Mouse (Mus musculus): Measurements from ENCODE around the gene Col25a1. TPM values are rescaled to one million over a fixed set of nuclear protein-coding genes. Genes with fewer than 3 reads are reported as not detected.

The Col25a1 gene
- polyA plus RNA-seq, 2 experiments = 0.94 to 1.1 TPM

DNA sequence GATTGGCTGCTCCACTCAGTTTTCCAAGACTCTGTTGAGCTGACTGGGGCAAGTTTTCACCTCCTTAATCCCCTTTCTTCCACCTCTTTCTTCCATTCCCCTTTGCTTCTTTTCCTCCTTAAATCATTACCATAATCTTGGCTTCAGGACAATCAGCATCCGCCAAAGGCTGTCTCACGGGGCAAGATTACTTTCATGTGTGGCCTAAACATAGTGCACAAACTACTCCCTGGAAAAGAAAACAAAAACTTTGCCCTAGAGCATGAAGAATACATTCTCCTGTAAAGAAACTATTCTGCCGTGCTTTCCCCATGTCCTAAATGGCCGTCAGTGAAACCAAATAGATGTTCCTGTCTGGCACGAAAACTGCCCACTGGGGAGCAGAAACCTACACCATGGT, 238.9 kb downstream of the Col25a1 start:
- H3K27ac ChIP-seq = no peak overlapping the region
- H3K36me3 ChIP-seq (replicated peaks; ENCODE audit: control insufficient read depth, insufficient read depth, low read depth) = no peaks in the 10 kb centered on the region
- DNase-seq (ENCODE audit: low read depth in 3 of 3, low spot score in 3 of 3) (no peak), ATAC-seq (ENCODE audit: insufficient read depth) (no peak)
- no peaks in the 10 kb centered on the region for H3K9me3 ChIP-seq (ENCODE audit: control insufficient read depth, low read length)
- no peak for TF ChIP-seq EP300 (IDR thresholded peaks at IDR 0.05; ENCODE audit: low read depth)
- TF ChIP-seq CTCF (IDR thresholded peaks at IDR 0.05; ENCODE audit: low read depth) = no peak
- H3K4me2 ChIP-seq (ENCODE audit: low read depth) = no peak overlapping the region
- 68% methylated on average over 5 of the region's 5 CpGs for WGBS (ENCODE audit: insufficient replicate concordance)
- no peak overlapping the region for H3K4me3 ChIP-seq (ENCODE audit: insufficient read depth in 1 of 2, low read depth in 2 of 2, low read length in 2 of 2)
- H3K9ac ChIP-seq (replicated peaks) = no peak overlapping the region
- no peaks in the 10 kb centered on the region; a peak in 1 of 4 replicates for H3K4me1 ChIP-seq (replicated peaks; ENCODE audit: control insufficient read depth in 2 of 2, insufficient read depth in 2 of 2, low read length in 1 of 2)
- H3K27me3 ChIP-seq (ENCODE audit: control insufficient read depth, insufficient read depth, low read length) = no peaks in the 10 kb centered on the region

DNA sequence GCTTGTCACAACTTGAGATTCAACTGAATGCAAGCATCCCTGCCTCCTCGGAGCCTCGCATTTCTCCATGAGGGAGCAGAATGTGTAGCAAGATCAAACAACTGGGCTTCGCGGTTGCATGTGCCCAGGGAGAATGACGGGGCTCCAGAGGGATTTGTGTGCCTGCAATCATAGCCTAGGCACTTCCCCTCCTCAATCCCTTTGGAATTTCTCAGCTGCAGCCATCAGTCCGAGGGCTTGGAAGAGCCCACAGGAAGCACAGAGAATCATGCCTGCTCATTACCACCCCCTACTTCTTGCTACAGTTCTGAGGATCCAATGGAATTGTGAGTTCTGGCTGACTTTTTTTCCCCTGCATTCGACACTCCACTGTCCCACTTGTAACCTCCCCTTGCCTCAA, 241.8 kb downstream of the Col25a1 start:
- ATAC-seq (ENCODE audit: insufficient read depth) = no peak
- TF ChIP-seq CTCF (IDR thresholded peaks at IDR 0.05; ENCODE audit: low read depth) (no peak), EP300 (IDR thresholded peaks at IDR 0.05; ENCODE audit: low read depth) (no peak)
- Histone ChIP-seq H3K27me3 (ENCODE audit: control insufficient read depth, insufficient read depth, low read length) (no peaks in the 10 kb centered on the region), H3K27ac (no peak overlapping the region), H3K9ac (replicated peaks) (no peak overlapping the region), H3K4me3 (ENCODE audit: insufficient read depth in 1 of 2, low read depth in 2 of 2, low read length in 2 of 2) (no peak overlapping the region), H3K9me3 (ENCODE audit: control insufficient read depth, low read length) (no peaks in the 10 kb centered on the region), H3K4me1 (replicated peaks; ENCODE audit: control insufficient read depth in 2 of 2, insufficient read depth in 2 of 2, low read length in 1 of 2) (no peaks in the 10 kb centered on the region), H3K36me3 (replicated peaks; ENCODE audit: control insufficient read depth, insufficient read depth, low read depth) (no peaks in the 10 kb centered on the region), H3K4me2 (ENCODE audit: low read depth) (no peak overlapping the region)
- 44% methylated on average over 7 of the region's 7 CpGs for WGBS (ENCODE audit: insufficient replicate concordance)
- DNase-seq (ENCODE audit: low read depth in 3 of 3, low spot score in 3 of 3) = no peak

GRCm38 (mm10) chr3:130374620-130375341, 243.5 kb downstream of the Col25a1 start:
- 75% methylated on average over 3 of the region's 3 CpGs for WGBS (ENCODE audit: insufficient replicate concordance)
- no peak for TF ChIP-seq CTCF (IDR thresholded peaks at IDR 0.05; ENCODE audit: low read depth)
- no peak for TF ChIP-seq EP300 (IDR thresholded peaks at IDR 0.05; ENCODE audit: low read depth)
- H3K9me3 ChIP-seq (ENCODE audit: control insufficient read depth, low read length) = no peaks in the 10 kb centered on the region

GRCm38 (mm10) chr3:130377786-130378185, 246.5 kb downstream of the Col25a1 start:
- Histone ChIP-seq H3K27ac (no peak overlapping the region), H3K9ac (replicated peaks) (no peak overlapping the region), H3K4me3 (ENCODE audit: insufficient read depth in 1 of 2, low read depth in 2 of 2, low read length in 2 of 2) (no peak overlapping the region), H3K4me1 (replicated peaks; ENCODE audit: control insufficient read depth in 2 of 2, insufficient read depth in 2 of 2, low read length in 1 of 2) (no peaks in the 10 kb centered on the region), H3K9me3 (ENCODE audit: control insufficient read depth, low read length) (no peaks in the 10 kb centered on the region), H3K27me3 (ENCODE audit: control insufficient read depth, insufficient read depth, low read length) (no peaks in the 10 kb centered on the region), H3K36me3 (replicated peaks; ENCODE audit: control insufficient read depth, insufficient read depth, low read depth) (no peaks in the 10 kb centered on the region), H3K4me2 (ENCODE audit: low read depth) (no peak overlapping the region)
- ATAC-seq (ENCODE audit: insufficient read depth) (no peak), DNase-seq (ENCODE audit: low read depth in 3 of 3, low spot score in 3 of 3) (no peak)
- TF ChIP-seq CTCF (IDR thresholded peaks at IDR 0.05; ENCODE audit: low read depth) = no peak
- no peak for TF ChIP-seq EP300 (IDR thresholded peaks at IDR 0.05; ENCODE audit: low read depth)
- 69% methylated on average over 5 of the region's 5 CpGs for WGBS (ENCODE audit: insufficient replicate concordance)

More at GRCm38 (mm10) chr3:130374620-130375341, 243.5 kb downstream of the Col25a1 start:
- Histone ChIP-seq H3K27ac (no peak overlapping the region), H3K9ac (replicated peaks) (no peak overlapping the region), H3K36me3 (replicated peaks; ENCODE audit: control insufficient read depth, insufficient read depth, low read depth) (no peaks in the 10 kb centered on the region), H3K4me2 (ENCODE audit: low read depth) (no peak overlapping the region), H3K4me1 (replicated peaks; ENCODE audit: control insufficient read depth in 2 of 2, insufficient read depth in 2 of 2, low read length in 1 of 2) (no peaks in the 10 kb centered on the region), H3K4me3 (ENCODE audit: insufficient read depth in 1 of 2, low read depth in 2 of 2, low read length in 2 of 2) (no peak overlapping the region), H3K27me3 (ENCODE audit: control insufficient read depth, insufficient read depth, low read length) (no peaks in the 10 kb centered on the region)
- DNase-seq (ENCODE audit: low read depth in 3 of 3, low spot score in 3 of 3) = no peak
- ATAC-seq (ENCODE audit: insufficient read depth) = no peak

DNA sequence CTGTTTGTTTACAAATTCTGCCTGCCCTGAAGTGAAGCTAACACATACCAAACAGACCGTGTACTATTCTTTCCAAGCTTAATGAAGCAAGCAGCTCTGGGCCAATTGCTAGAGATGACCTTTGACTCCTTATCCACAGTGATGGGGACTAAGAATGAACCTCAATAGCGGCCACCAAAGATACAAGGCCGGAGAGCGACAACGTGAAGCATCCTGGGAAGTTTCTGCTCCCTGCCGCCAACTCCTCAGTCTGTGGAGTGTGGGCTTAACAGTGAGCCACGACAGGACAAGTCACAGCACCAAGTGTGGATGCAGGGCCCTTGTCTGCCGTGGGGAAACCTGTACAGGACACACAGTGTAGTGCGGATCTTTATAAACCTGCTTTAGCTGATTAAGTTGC, 247.3 kb downstream of the Col25a1 start:
- ATAC-seq (ENCODE audit: insufficient read depth) = no peak
- Histone ChIP-seq H3K27ac (no peak overlapping the region), H3K9ac (replicated peaks) (no peak overlapping the region), H3K27me3 (ENCODE audit: control insufficient read depth, insufficient read depth, low read length) (no peaks in the 10 kb centered on the region), H3K4me3 (ENCODE audit: insufficient read depth in 1 of 2, low read depth in 2 of 2, low read length in 2 of 2) (no peak overlapping the region), H3K9me3 (ENCODE audit: control insufficient read depth, low read length) (no peaks in the 10 kb centered on the region), H3K4me1 (replicated peaks; ENCODE audit: control insufficient read depth in 2 of 2, insufficient read depth in 2 of 2, low read length in 1 of 2) (no peaks in the 10 kb centered on the region), H3K4me2 (ENCODE audit: low read depth) (no peak overlapping the region), H3K36me3 (replicated peaks; ENCODE audit: control insufficient read depth, insufficient read depth, low read depth) (no peaks in the 10 kb centered on the region)
- WGBS (ENCODE audit: insufficient replicate concordance) = 55% methylated on average over 9 of the region's 9 CpGs
- no peak for TF ChIP-seq CTCF (IDR thresholded peaks at IDR 0.05; ENCODE audit: low read depth)
- TF ChIP-seq EP300 (IDR thresholded peaks at IDR 0.05; ENCODE audit: low read depth) = no peak
- DNase-seq (ENCODE audit: low read depth in 3 of 3, low spot score in 3 of 3) = no peak

Measured in liver, embryonic 14.5 days (tissue).